Mouse (Mus musculus) thymus, postnatal 14 days (tissue): Measurements from ENCODE around the gene Sart3.
"Not testable (repeated sequence)": the region's sequence is repeated elsewhere in the genome, so short reads cannot be mapped to it uniquely, and the experiment has no call there.

Source experiments
- DNase-seq: peaks from one replicate; pipeline ENCODE4 v3.0.0; 2021

Gene Sart3

GRCm38 (mm10) chr5:113790453-113791196 lies 18.3 kb upstream of the Sart3 start:
- no peak for DNase-seq

GRCm38 (mm10) chr5:113789075-113789788 lies 16.9 kb upstream of the Sart3 start:
- no peak for DNase-seq

- DNase-seq, result no peak
Observed at GRCm38 (mm10) chr5:113788645-113789044, 16.3 kb upstream of the Sart3 start.

GRCm38 (mm10) chr5:113786985-113787384 lies 14.7 kb upstream of the Sart3 start:
- peak; percentile 51 for DNase-seq

GRCm38 (mm10) chr5:113784104-113784503 lies 11.8 kb upstream of the Sart3 start:
- not testable (repeated sequence) for DNase-seq

- no peak for DNase-seq
Observed at GRCm38 (mm10) chr5:113783581-113784001, 11.3 kb upstream of the Sart3 start.

- no peak for DNase-seq
Observed at GRCm38 (mm10) chr5:113782624-113783023, 10.3 kb upstream of the Sart3 start.

GRCm38 (mm10) chr5:113781875-113782274 lies 9.6 kb upstream of the Sart3 start:
- DNase-seq, result no peak

- no peak for DNase-seq
Observed at GRCm38 (mm10) chr5:113781254-113781653, 8.9 kb upstream of the Sart3 start.

- DNase-seq, result no peak
Observed at GRCm38 (mm10) chr5:113780763-113781162, 8.5 kb upstream of the Sart3 start.

GRCm38 (mm10) chr5:113780082-113780752 lies 7.9 kb upstream of the Sart3 start:
- no peak for DNase-seq

- no peak for DNase-seq
Observed at GRCm38 (mm10) chr5:113779569-113779968, 7.3 kb upstream of the Sart3 start.

- peak; percentile 36 for DNase-seq
Observed at GRCm38 (mm10) chr5:113777728-113778127, 5.4 kb upstream of the Sart3 start.

GRCm38 (mm10) chr5:113776896-113777226 lies 4.6 kb upstream of the Sart3 start:
- no peak for DNase-seq

GRCm38 (mm10) chr5:113776128-113776895 lies 4.0 kb upstream of the Sart3 start:
- no peak for DNase-seq

- DNase-seq, result no peak
Observed at GRCm38 (mm10) chr5:113775585-113775984, 3.3 kb upstream of the Sart3 start.

- DNase-seq, result peak; percentile 94
Observed at GRCm38 (mm10) chr5:113773664-113774063, 1.4 kb upstream of the Sart3 start.

GRCm38 (mm10) chr5:113772905-113773519 lies 702 bp upstream of the Sart3 start:
- DNase-seq, result no peak

- DNase-seq, result peak; percentile 84
Observed at GRCm38 (mm10) chr5:113771213-113772162, 822 bp downstream of the Sart3 start.

- no peak for DNase-seq
Observed at GRCm38 (mm10) chr5:113768806-113769205, 3.5 kb downstream of the Sart3 start.
